Mouse (Mus musculus): ENCODE results near the gene Fat3.

- TF ChIP-seq FLI1 (IDR thresholded peaks at IDR 0.05; ENCODE audit: low read length), result no peak
- TF ChIP-seq GATA1 (IDR thresholded peaks at IDR 0.05; ENCODE audit: borderline replicate concordance, low read length), result no peak
Measured at GRCm38 (mm10) chr9:16402815-16403214, 98.3 kb downstream of the Fat3 start.
